8 mouse cellular contexts compared by ENCODE assay signal in the genomic region with DNA sequence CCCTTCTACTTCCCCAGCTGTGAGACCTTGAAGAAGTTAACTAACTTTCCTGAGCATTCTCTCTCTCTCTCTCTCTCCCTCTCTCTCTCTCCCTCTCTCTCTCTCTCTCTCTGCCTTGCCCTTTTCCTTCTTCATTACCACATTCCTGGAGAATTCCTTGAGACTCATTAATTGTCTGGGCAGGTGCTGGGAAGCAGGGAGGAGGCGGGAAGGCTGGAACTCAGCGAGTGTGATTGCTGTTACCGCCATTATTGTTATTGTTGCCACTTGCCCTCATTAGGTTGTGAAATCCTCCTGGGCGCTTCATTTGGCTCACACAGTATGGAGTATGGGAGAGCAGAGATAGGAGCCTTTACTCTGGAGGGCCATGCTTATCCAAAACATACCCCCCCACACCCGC. TPM values are rescaled to one million over a fixed set of nuclear protein-coding genes. Genes with fewer than 3 reads are reported as not detected.
DNase-seq lines count a peak whose midpoint lies in the region; ATAC-seq and TF ChIP-seq lines count a peak whose summit lies in the region.

No protein-coding gene starts in this region.

- no peak for TF ChIP-seq EP300 in stomach, postnatal 0 days (optimal IDR thresholded peaks at IDR 0.05)

- no peak overlapping the region for H3K27ac ChIP-seq in heart, embryonic 11.5 days (ENCODE audit: low read depth, low read length)
- H3K27ac ChIP-seq in midbrain, embryonic 10.5 days (replicated peaks): peak overlapping the region; percentile 83
- no peak overlapping the region for H3K27ac ChIP-seq in midbrain, embryonic 16.5 days (ENCODE audit: low read length)
- H3K27ac ChIP-seq in liver, embryonic 11.5 days (ENCODE audit: low read depth, low read length): peak overlapping the region; percentile 93
- peak overlapping the region; percentile 45 for H3K27ac ChIP-seq in stomach, postnatal 0 days (replicated peaks)

- H3K9me3 ChIP-seq in heart, embryonic 11.5 days (replicated peaks; ENCODE audit: control insufficient read depth, low read length): no peaks in the 10 kb centered on the region
- H3K9me3 ChIP-seq in midbrain, embryonic 10.5 days (replicated peaks): no peaks in the 10 kb centered on the region
- no peaks in the 10 kb centered on the region for H3K9me3 ChIP-seq in midbrain, embryonic 16.5 days (replicated peaks; ENCODE audit: control insufficient read depth, low read length, poor library complexity, severe bottlenecking)
- no peaks in the 10 kb centered on the region for H3K9me3 ChIP-seq in liver, embryonic 11.5 days (ENCODE audit: control insufficient read depth, low read length)
- H3K9me3 ChIP-seq in stomach, postnatal 0 days (ENCODE audit: control insufficient read depth, low read length): no peaks in the 10 kb centered on the region

- peak overlapping the region; percentile 8; the same call in 1 of the 2 replicates for H3K4me2 ChIP-seq in heart, embryonic 11.5 days
- no peak overlapping the region for H3K4me2 ChIP-seq in midbrain, embryonic 16.5 days (ENCODE audit: low read length)
- peak overlapping the region; percentile 90 for H3K4me2 ChIP-seq in liver, embryonic 11.5 days
- H3K4me2 ChIP-seq in stomach, postnatal 0 days (replicated peaks; ENCODE audit: low read depth): no peak overlapping the region

- H3K36me3 ChIP-seq in heart, embryonic 11.5 days (ENCODE audit: control insufficient read depth, insufficient read depth, low read length): no peaks in the 10 kb centered on the region
- H3K36me3 ChIP-seq in midbrain, embryonic 10.5 days: no peaks in the 10 kb centered on the region
- no peaks in the 10 kb centered on the region for H3K36me3 ChIP-seq in midbrain, embryonic 16.5 days (ENCODE audit: control insufficient read depth, insufficient read depth, low read length)
- no peaks in the 10 kb centered on the region for H3K36me3 ChIP-seq in liver, embryonic 11.5 days (ENCODE audit: control insufficient read depth, insufficient read depth, low read length)
- no peaks in the 10 kb centered on the region for H3K36me3 ChIP-seq in stomach, postnatal 0 days (ENCODE audit: control insufficient read depth, insufficient read depth, low read length)

- no peak overlapping the region for H3K4me3 ChIP-seq in heart, embryonic 11.5 days (ENCODE audit: low read depth, low read length)
- H3K4me3 ChIP-seq in midbrain, embryonic 10.5 days: no peak overlapping the region
- no peak overlapping the region for H3K4me3 ChIP-seq in midbrain, embryonic 16.5 days (ENCODE audit: low read depth, low read length)
- no peak overlapping the region for H3K4me3 ChIP-seq in liver, embryonic 11.5 days (ENCODE audit: low read depth, low read length)
- H3K4me3 ChIP-seq in stomach, postnatal 0 days (ENCODE audit: low read depth, low read length): no peak overlapping the region

- ATAC-seq in heart, embryonic 11.5 days (replicated peaks; ENCODE audit: insufficient number of reproducible peaks, low FRiP score, low TSS enrichment): no peak
- no peak for ATAC-seq in midbrain, embryonic 16.5 days
- peak; percentile 15 for ATAC-seq in liver, embryonic 11.5 days (replicated peaks; ENCODE audit: low FRiP score)
- no peak for ATAC-seq in stomach, postnatal 0 days (ENCODE audit: low FRiP score, low TSS enrichment)
- ATAC-seq in monocyte, adult 5-6 weeks (replicated peaks; ENCODE audit: insufficient number of reproducible peaks, low FRiP score, low TSS enrichment, poor library complexity, severe bottlenecking): no peak

- 22% methylated on average over 5 of the region's 5 CpGs for WGBS in heart, embryonic 11.5 days (ENCODE audit: insufficient replicate concordance)
- WGBS in midbrain, embryonic 10.5 days: 30% methylated on average over 5 of the region's 5 CpGs
- WGBS in midbrain, embryonic 16.5 days: 25% methylated on average over 5 of the region's 5 CpGs
- 33% methylated on average over 5 of the region's 5 CpGs for WGBS in liver, embryonic 11.5 days
- WGBS in stomach, postnatal 0 days: 13% methylated on average over 5 of the region's 5 CpGs

- peaks cover 7% of the 10 kb centered on the region for H3K27me3 ChIP-seq in heart, embryonic 11.5 days (ENCODE audit: control insufficient read depth, insufficient read depth, low read length)
- peaks cover 42% of the 10 kb centered on the region for H3K27me3 ChIP-seq in midbrain, embryonic 10.5 days (ENCODE audit: low read depth, poor library complexity, severe bottlenecking)
- H3K27me3 ChIP-seq in midbrain, embryonic 16.5 days (ENCODE audit: control insufficient read depth, insufficient read depth, low read depth, low read length): no peaks in the 10 kb centered on the region
- H3K27me3 ChIP-seq in liver, embryonic 11.5 days (replicated peaks; ENCODE audit: control insufficient read depth, insufficient read depth, low read length): no peaks in the 10 kb centered on the region
- H3K27me3 ChIP-seq in stomach, postnatal 0 days (ENCODE audit: control insufficient read depth, insufficient read depth, low read length): no peaks in the 10 kb centered on the region

- no peak for TF ChIP-seq CTCF in stomach, postnatal 0 days (IDR thresholded peaks at IDR 0.05; ENCODE audit: low read depth)

- no peak for DNase-seq in heart, adult 11 months
- no peak for DNase-seq in midbrain, embryonic 10.5 days (ENCODE audit: low spot score)
- DNase-seq in liver, embryonic 11.5 days (ENCODE audit: low spot score): no peak
- no peak for DNase-seq in stomach, postnatal 0 days (ENCODE audit: low spot score)
- DNase-seq in testis, postnatal 14 days (ENCODE audit: low spot score): no peak

- H3K4me1 ChIP-seq in heart, embryonic 11.5 days (ENCODE audit: control insufficient read depth, insufficient read depth, low read length): peaks cover 32% of the 10 kb centered on the region
- peaks cover 81% of the 10 kb centered on the region for H3K4me1 ChIP-seq in midbrain, embryonic 10.5 days
- H3K4me1 ChIP-seq in midbrain, embryonic 16.5 days (ENCODE audit: control insufficient read depth, insufficient read depth, low read length): peaks cover 36% of the 10 kb centered on the region
- peaks cover 61% of the 10 kb centered on the region for H3K4me1 ChIP-seq in liver, embryonic 11.5 days (replicated peaks; ENCODE audit: control insufficient read depth, insufficient read depth, low read length)
- H3K4me1 ChIP-seq in stomach, postnatal 0 days (replicated peaks; ENCODE audit: control insufficient read depth, insufficient read depth): peaks cover 4% of the 10 kb centered on the region

- H3K9ac ChIP-seq in heart, embryonic 11.5 days (ENCODE audit: low read depth, low read length): no peak overlapping the region
- no peak overlapping the region for H3K9ac ChIP-seq in midbrain, embryonic 16.5 days (ENCODE audit: low read depth, low read length)
- peak overlapping the region; percentile 78; the same call in 1 of the 2 replicates for H3K9ac ChIP-seq in liver, embryonic 11.5 days (ENCODE audit: low read depth, low read length)
- H3K9ac ChIP-seq in stomach, postnatal 0 days (ENCODE audit: low read length): no peak overlapping the region

RNA-seq across cellular contexts. Expression of a gene that starts 8.6 kb away (rescaled TPM):
- polyA plus RNA-seq in heart, embryonic 11.5 days (2014; fragmentation: Nextera tagmentation; extraction: Ambion mirVana): 6.4 and 7.5 TPM in 2 replicates
- 116 and 163 TPM in 2 replicates for polyA plus RNA-seq in midbrain, embryonic 10.5 days (2016; fragmentation: Nextera tagmentation; extraction: Ambion mirVana)
- polyA plus RNA-seq in midbrain, embryonic 16.5 days (2015; fragmentation: Nextera tagmentation; extraction: Ambion mirVana): 147 and 153 TPM in 2 replicates
- 125 and 137 TPM in 2 replicates for polyA plus RNA-seq in liver, embryonic 11.5 days (2014; fragmentation: Nextera tagmentation; extraction: Ambion mirVana)
- 42.4 and 50.9 TPM in 2 replicates for polyA plus RNA-seq in stomach, postnatal 0 days (2015; fragmentation: Nextera tagmentation; extraction: Ambion mirVana)
- total RNA-seq in monocyte, adult 5-6 weeks (2017): 2.2 to 16.6 TPM (median 4.6 TPM) in 3 replicates

RNA-seq across cellular contexts. Expression of a gene that starts 34.3 kb away (rescaled TPM):
- polyA plus RNA-seq in heart, embryonic 11.5 days (2014; fragmentation: Nextera tagmentation; extraction: Ambion mirVana): 2.0 and 4.5 TPM in 2 replicates
- 3.8 and 3.9 TPM in 2 replicates for polyA plus RNA-seq in midbrain, embryonic 10.5 days (2016; fragmentation: Nextera tagmentation; extraction: Ambion mirVana)
- polyA plus RNA-seq in midbrain, embryonic 16.5 days (2015; fragmentation: Nextera tagmentation; extraction: Ambion mirVana): 0.56 and 0.64 TPM in 2 replicates
- 11.8 and 11.9 TPM in 2 replicates for polyA plus RNA-seq in liver, embryonic 11.5 days (2014; fragmentation: Nextera tagmentation; extraction: Ambion mirVana)
- polyA plus RNA-seq in stomach, postnatal 0 days (2015; fragmentation: Nextera tagmentation; extraction: Ambion mirVana): 0.61 and 0.92 TPM in 2 replicates
- total RNA-seq in monocyte, adult 5-6 weeks (2017): 2.9 to 15.5 TPM (median 10.1 TPM) in 3 replicates

RNA-seq across cellular contexts. Expression of a gene that starts 59.7 kb away (rescaled TPM):
- polyA plus RNA-seq in heart, embryonic 11.5 days (2014; fragmentation: Nextera tagmentation; extraction: Ambion mirVana): 0.10 and 0.47 TPM in 2 replicates
- 0.36 and 0.74 TPM in 2 replicates for polyA plus RNA-seq in midbrain, embryonic 10.5 days (2016; fragmentation: Nextera tagmentation; extraction: Ambion mirVana)
- 0.62 TPM in 1 of 2 replicates, not detected in the other for polyA plus RNA-seq in midbrain, embryonic 16.5 days (2015; fragmentation: Nextera tagmentation; extraction: Ambion mirVana)
- 1.9 and 2.0 TPM in 2 replicates for polyA plus RNA-seq in liver, embryonic 11.5 days (2014; fragmentation: Nextera tagmentation; extraction: Ambion mirVana)
- polyA plus RNA-seq in stomach, postnatal 0 days (2015; fragmentation: Nextera tagmentation; extraction: Ambion mirVana): 0.15 and 0.27 TPM in 2 replicates
- 0.86 to 2.6 TPM (median 1.9 TPM) in 3 replicates for total RNA-seq in monocyte, adult 5-6 weeks (2017)

Comparison
In these comparisons a context has a peak if more than half of its experiments do, and no peak if none do; other contexts are left out.
1. H3K27ac ChIP-seq: peak in midbrain, embryonic 10.5 days (single experiment), liver, embryonic 11.5 days (single experiment) and stomach, postnatal 0 days (single experiment); none in heart, embryonic 11.5 days (single experiment) and midbrain, embryonic 16.5 days (single experiment).
2. H3K4me2 ChIP-seq: peak in heart, embryonic 11.5 days (single experiment) and liver, embryonic 11.5 days (single experiment); none in midbrain, embryonic 16.5 days (single experiment) and stomach, postnatal 0 days (single experiment).